Mouse (Mus musculus) B cell, adult (primary cell): ENCODE measurements around the gene Olfr1424. TPM values are rescaled to one million over a fixed set of nuclear protein-coding genes. Genes with fewer than 3 reads are reported as not detected.

Source experiments
- total RNA-seq: library from RNA; stranded (reverse); gene quantifications from 4 replicates; pipeline ENCODE4 v1.2.4, GENCODE M21; 2023; ENCODE audit not compliant: inconsistent age

The Olfr1424 gene
- total RNA-seq = not detected in 4 replicates

DNA sequence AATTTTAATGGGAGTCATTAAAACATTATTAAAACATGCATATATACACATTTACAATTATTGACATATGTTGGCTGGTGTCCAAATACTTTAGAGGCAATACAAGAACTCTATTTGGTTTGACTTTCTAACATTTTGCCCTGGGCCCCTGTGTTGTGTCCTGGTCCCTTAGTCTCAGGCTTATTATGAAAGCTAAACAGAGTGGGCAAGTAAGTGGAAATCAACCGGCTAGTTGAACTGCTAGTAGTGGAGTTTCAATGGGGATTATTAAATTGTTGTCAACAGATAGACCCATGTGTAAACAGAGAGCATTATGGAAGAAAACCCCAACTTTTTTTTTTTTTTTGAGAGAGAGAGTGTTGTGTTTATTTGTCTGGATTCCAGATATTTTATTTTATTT is at the start of gene Olfr1424:
Gene Olfr1424 (minus strand): TSS at position 101 of the 400 bp plus-strand sequence.

DNA sequence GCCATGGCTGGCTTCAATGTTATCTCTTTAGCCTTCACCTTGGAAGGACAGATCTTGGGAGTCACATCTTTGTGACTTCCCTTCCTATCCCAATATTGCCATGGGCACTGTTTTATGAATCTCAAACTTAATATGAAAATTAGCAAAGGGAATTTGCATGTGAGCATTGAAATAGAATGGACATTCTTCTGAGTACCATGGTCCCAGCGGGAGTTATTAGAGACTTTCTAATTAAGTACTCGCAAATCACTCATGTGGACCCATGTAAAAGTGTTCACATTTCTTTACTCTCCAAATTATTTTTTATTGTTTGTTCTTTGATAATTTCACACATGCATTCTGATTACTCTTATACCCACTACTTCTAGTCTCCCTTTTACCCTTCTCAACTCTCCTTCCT is 40.8 kb upstream of the Olfr1424 start, which contains the start of gene Olfr1427:
Gene Olfr1427 (minus strand): TSS at position 101 of the 400 bp plus-strand sequence.

GRCm38 (mm10) chr19:12091913-12092312 is 29.4 kb upstream of the Olfr1424 start, which contains the start of gene Olfr1426:
Gene Olfr1426 (minus strand): TSS chr19:12092013.

DNA sequence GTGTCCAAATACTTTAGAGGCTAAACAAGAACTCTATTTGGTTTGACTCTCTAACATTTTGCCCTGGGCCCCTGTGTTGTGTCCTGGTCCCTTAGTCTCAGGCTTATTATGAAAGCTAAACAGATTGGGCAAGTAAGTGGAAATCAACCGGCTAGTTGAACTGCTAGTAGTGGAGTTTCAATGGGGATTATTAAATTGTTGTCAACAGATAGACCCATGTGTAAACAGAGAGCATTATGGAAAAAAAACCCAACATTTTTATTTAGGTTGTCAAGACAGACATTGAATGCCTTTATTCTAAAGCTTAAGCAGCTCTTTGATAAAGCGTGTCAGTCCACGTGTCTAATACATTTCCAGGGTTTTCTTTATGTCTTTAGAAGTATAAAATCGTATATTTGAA is 15.1 kb upstream of the Olfr1424 start, which contains the start of gene Olfr1425:
Gene Olfr1425 (minus strand): TSS at position 101 of the 400 bp plus-strand sequence.

GRCm38 (mm10) chr19:12041217-12041616 is 21.3 kb downstream of the Olfr1424 start, which contains the start of gene Olfr1423:
Gene Olfr1423 (minus strand): TSS chr19:12041317.

Other genes starting within 250 kb of the Olfr1424 start
- 0.30 to 1.5 TPM (median 0.58 TPM) in 4 replicates for gene Stx3, start 243.3 kb downstream of the Olfr1424 start, total RNA-seq
- not detected in 4 replicates for gene Olfr1417, start 223.5 kb downstream of the Olfr1424 start, total RNA-seq
- not detected in 4 replicates for gene Olfr1418, start 201.6 kb downstream of the Olfr1424 start, total RNA-seq
- gene Olfr1419, start 187.6 kb downstream of the Olfr1424 start, total RNA-seq = not detected in 4 replicates
- not detected in 4 replicates for gene Olfr1420, start 176.1 kb downstream of the Olfr1424 start, total RNA-seq
- gene Patl1, start 150.3 kb downstream of the Olfr1424 start, total RNA-seq = 63.1 to 71.0 TPM (median 70.2 TPM) in 4 replicates
- gene Osbp, start 96.7 kb downstream of the Olfr1424 start, total RNA-seq = 49.4 to 51.9 TPM (median 50.6 TPM) in 4 replicates
- not detected in 4 replicates for gene Olfr1423, start 21.4 kb downstream of the Olfr1424 start, total RNA-seq
- not detected in 4 replicates for gene Olfr1425, start 15.0 kb upstream of the Olfr1424 start, total RNA-seq
- not detected in 4 replicates for gene Olfr1426, start 29.3 kb upstream of the Olfr1424 start, total RNA-seq
- gene Olfr1427, start 40.7 kb upstream of the Olfr1424 start, total RNA-seq = not detected in 4 replicates
- not detected in 4 replicates for gene Olfr1428, start 53.2 kb upstream of the Olfr1424 start, total RNA-seq
- not detected in 4 replicates for gene Olfr76, start 60.5 kb upstream of the Olfr1424 start, total RNA-seq
- not detected in 4 replicates for gene Olfr1555-ps1, start 107.4 kb upstream of the Olfr1424 start, total RNA-seq
- gene Olfr1431, start 138.0 kb upstream of the Olfr1424 start, total RNA-seq = not detected in 4 replicates
- gene Olfr1432, start 169.9 kb upstream of the Olfr1424 start, total RNA-seq = not detected in 4 replicates
- not detected in 4 replicates for gene Olfr262, start 179.0 kb upstream of the Olfr1424 start, total RNA-seq
- not detected in 4 replicates for gene Olfr235, start 198.3 kb upstream of the Olfr1424 start, total RNA-seq
- not detected in 4 replicates for gene Olfr1434, start 217.2 kb upstream of the Olfr1424 start, total RNA-seq
- gene Olfr1436, start 236.4 kb upstream of the Olfr1424 start, total RNA-seq = not detected in 4 replicates